Mouse (Mus musculus) stomach, embryonic 16.5 days (tissue): ENCODE data around the gene Myom1. TPM values are rescaled to one million over a fixed set of nuclear protein-coding genes. Genes with fewer than 3 reads are reported as not detected.

Source experiments
- ATAC-seq: fragments of 200-750 bp; cut with Nextera tagmentation; 2 replicates; pipeline ENCODE4 v1.8.0; 2017; ENCODE audit warnings: moderate number of reproducible peaks, moderate TSS enrichment; ENCODE audit not compliant: insufficient read depth, low FRiP score
- H3K27ac ChIP-seq: fragments of 300-500 bp; sonication (generic); 2 replicates; pipeline ENCODE4 v1.5.1; 2014; ENCODE audit warnings: low read length
- H3K27me3 ChIP-seq: fragments of 300-500 bp; sonication (generic); 2 replicates; pipeline ENCODE4 v1.6.1; 2014; ENCODE audit warnings: low read length, control low read depth, mixed read lengths; ENCODE audit not compliant: control insufficient read depth, insufficient read depth
- H3K36me3 ChIP-seq: fragments of 300-500 bp; sonication (generic); 2 replicates; pipeline ENCODE4 v1.6.1; 2014; ENCODE audit warnings: low read length; ENCODE audit not compliant: control insufficient read depth, insufficient read depth
- H3K4me1 ChIP-seq: fragments of 300-500 bp; sonication (generic); 2 replicates; pipeline ENCODE4 v1.6.1; 2014; ENCODE audit warnings: low read length, control low read depth, mixed read lengths; ENCODE audit not compliant: control insufficient read depth, insufficient read depth
- H3K4me2 ChIP-seq: fragments of 300-500 bp; sonication (generic); 2 replicates; pipeline ENCODE4 v1.6.1; 2014; ENCODE audit warnings: low read depth, low read length, mixed read lengths
- H3K4me3 ChIP-seq: fragments of 300-500 bp; sonication (generic); replicated peaks from 2 replicates; pipeline ENCODE4 v1.5.1; 2014; ENCODE audit warnings: mild to moderate bottlenecking, low read length
- H3K9ac ChIP-seq: fragments of 300-500 bp; sonication (generic); 2 replicates; pipeline ENCODE4 v1.6.1; 2014; ENCODE audit warnings: low read length
- H3K9me3 ChIP-seq: fragments of 300-500 bp; sonication (generic); replicated peaks from 2 replicates; pipeline ENCODE4 v1.6.1; 2016; ENCODE audit warnings: low read length, control low read depth; ENCODE audit not compliant: control insufficient read depth
- WGBS: fragments of 180-500 bp; shearing (Covaris S2); extraction: QIAGEN DNeasy Blood & Tissue Kit; methylation state at CpG from one replicate; pipeline ENCODE4 v1.1.7; 2014; 5-methylcytosine and 5-hydroxymethylcytosine counted together
- polyA plus RNA-seq: library from polyadenylated mRNA; unstranded; fragments of >200 nt; fragmentation: Nextera tagmentation; extraction: Ambion mirVana; gene quantifications from 2 replicates; pipeline ENCODE4 v1.2.1, GENCODE M21; 2015

Gene Myom1
- polyA plus RNA-seq, 1 experiment from 2014 or later: 21.1 TPM

- Histone ChIP-seq H3K4me3 (no peak overlapping the region), H3K27me3 (no peaks in the 10 kb centered on the region), H3K4me1 (no peaks in the 10 kb centered on the region), H3K9ac (no peak overlapping the region), H3K9me3 (no peaks in the 10 kb centered on the region), H3K27ac (no peak overlapping the region), H3K4me2 (no peak overlapping the region), H3K36me3 (no peaks in the 10 kb centered on the region)
- WGBS: 84% methylated on average over 8 of the region's 8 CpGs
- ATAC-seq: no peak
Measured at GRCm38 (mm10) chr17:71055203-71055894, 52.9 kb downstream of the Myom1 start.

GRCm38 (mm10) chr17:71056405-71056804, 54.0 kb downstream of the Myom1 start:
- no peak overlapping the region for H3K27ac ChIP-seq
- H3K4me2 ChIP-seq: no peak overlapping the region
- 53% methylated on average over 7 of the region's 7 CpGs for WGBS
- no peaks in the 10 kb centered on the region for H3K27me3 ChIP-seq
- no peak overlapping the region for H3K9ac ChIP-seq
- H3K36me3 ChIP-seq: no peaks in the 10 kb centered on the region
- ATAC-seq: no peak
- H3K4me1 ChIP-seq: no peaks in the 10 kb centered on the region
- H3K4me3 ChIP-seq: no peak overlapping the region
- H3K9me3 ChIP-seq: no peaks in the 10 kb centered on the region

- no peaks in the 10 kb centered on the region for H3K27me3 ChIP-seq
- no peak overlapping the region for H3K4me3 ChIP-seq
- no peak overlapping the region for H3K9ac ChIP-seq
- H3K27ac ChIP-seq: no peak overlapping the region
- no peaks in the 10 kb centered on the region for H3K36me3 ChIP-seq
- no peaks in the 10 kb centered on the region for H3K9me3 ChIP-seq
- no peaks in the 10 kb centered on the region for H3K4me1 ChIP-seq
- no peak for ATAC-seq
- 75% methylated on average over 3 of the region's 3 CpGs for WGBS
- H3K4me2 ChIP-seq: no peak overlapping the region
Measured at GRCm38 (mm10) chr17:71057758-71058157, 55.3 kb downstream of the Myom1 start.

GRCm38 (mm10) chr17:71059213-71059612, 56.8 kb downstream of the Myom1 start:
- no peak overlapping the region for H3K4me3 ChIP-seq
- no peak for ATAC-seq
- WGBS: 89% methylated on average over 3 of the region's 3 CpGs
- no peak overlapping the region for H3K27ac ChIP-seq
- no peaks in the 10 kb centered on the region for H3K4me1 ChIP-seq
- H3K4me2 ChIP-seq: no peak overlapping the region
- H3K27me3 ChIP-seq: no peaks in the 10 kb centered on the region
- H3K36me3 ChIP-seq: no peaks in the 10 kb centered on the region
- no peaks in the 10 kb centered on the region for H3K9me3 ChIP-seq
- no peak overlapping the region for H3K9ac ChIP-seq

- Histone ChIP-seq H3K9me3 (no peaks in the 10 kb centered on the region), H3K36me3 (no peaks in the 10 kb centered on the region), H3K27me3 (no peaks in the 10 kb centered on the region), H3K4me3 (no peak overlapping the region), H3K4me1 (no peaks in the 10 kb centered on the region), H3K4me2 (no peak overlapping the region), H3K9ac (no peak overlapping the region), H3K27ac (no peak overlapping the region)
- no peak for ATAC-seq
- WGBS: 61% methylated on average over 5 of the region's 5 CpGs
Measured at GRCm38 (mm10) chr17:71062049-71062560, 59.7 kb downstream of the Myom1 start.

- WGBS: 61% methylated on average over 13 of the region's 13 CpGs
- Histone ChIP-seq H3K4me1 (no peaks in the 10 kb centered on the region), H3K27ac (no peak overlapping the region), H3K4me2 (no peak overlapping the region), H3K9ac (no peak overlapping the region), H3K9me3 (no peaks in the 10 kb centered on the region), H3K36me3 (no peaks in the 10 kb centered on the region), H3K27me3 (no peaks in the 10 kb centered on the region), H3K4me3 (no peak overlapping the region)
- no peak for ATAC-seq
Measured at GRCm38 (mm10) chr17:71062870-71063602, 60.6 kb downstream of the Myom1 start.

GRCm38 (mm10) chr17:71064463-71065014, 62.1 kb downstream of the Myom1 start:
- ATAC-seq: no peak
- Histone ChIP-seq H3K27me3 (no peaks in the 10 kb centered on the region), H3K27ac (no peak overlapping the region), H3K4me1 (no peaks in the 10 kb centered on the region), H3K9me3 (no peaks in the 10 kb centered on the region), H3K4me2 (no peak overlapping the region), H3K9ac (no peak overlapping the region), H3K36me3 (no peaks in the 10 kb centered on the region), H3K4me3 (no peak overlapping the region)
- WGBS: 63% methylated on average over 7 of the region's 7 CpGs

GRCm38 (mm10) chr17:71065127-71065526, 62.7 kb downstream of the Myom1 start:
- Histone ChIP-seq H3K27ac (no peak overlapping the region), H3K27me3 (no peaks in the 10 kb centered on the region), H3K4me2 (no peak overlapping the region), H3K9me3 (no peaks in the 10 kb centered on the region), H3K4me3 (no peak overlapping the region), H3K4me1 (no peaks in the 10 kb centered on the region), H3K9ac (no peak overlapping the region), H3K36me3 (no peaks in the 10 kb centered on the region)
- no peak for ATAC-seq
- 73% methylated on average over 6 of the region's 6 CpGs for WGBS

GRCm38 (mm10) chr17:71069176-71069575, 66.7 kb downstream of the Myom1 start:
- 72% methylated on average over 9 of the region's 9 CpGs for WGBS
- ATAC-seq: no peak
- H3K27me3 ChIP-seq: no peaks in the 10 kb centered on the region
- no peak overlapping the region for H3K4me2 ChIP-seq
- H3K9me3 ChIP-seq: no peaks in the 10 kb centered on the region
- no peak overlapping the region for H3K4me3 ChIP-seq
- no peak overlapping the region for H3K9ac ChIP-seq
- no peak overlapping the region for H3K27ac ChIP-seq
- no peaks in the 10 kb centered on the region for H3K4me1 ChIP-seq
- H3K36me3 ChIP-seq: no peaks in the 10 kb centered on the region
